Mouse (Mus musculus): Measurements from ENCODE around the gene Kcnb1.
"Not testable (repeated sequence)": the region's sequence is repeated elsewhere in the genome, so short reads cannot be mapped to it uniquely, and the experiment has no call there.

Gene Kcnb1

DNA sequence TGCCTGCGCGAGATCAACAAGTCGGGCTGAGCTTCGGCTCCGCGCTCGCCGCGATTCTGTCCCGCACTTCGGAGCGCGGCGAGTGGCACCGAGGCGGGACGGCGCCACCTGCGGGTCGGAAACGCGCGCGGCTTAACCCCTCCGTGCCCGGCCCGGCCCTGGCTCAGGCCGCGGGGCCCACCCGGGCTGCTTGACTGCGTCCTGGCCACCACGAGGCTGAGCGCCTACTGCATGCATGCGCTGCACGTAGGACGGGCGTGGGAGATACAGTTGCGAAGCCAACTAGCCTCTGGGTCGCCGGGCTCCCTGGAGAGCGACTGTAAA lies at the start of gene Kcnb1:
Gene Kcnb1 (minus strand): TSS at position 80 of the 324 bp plus-strand sequence.
- DNase-seq: peak; percentile 89

DNA sequence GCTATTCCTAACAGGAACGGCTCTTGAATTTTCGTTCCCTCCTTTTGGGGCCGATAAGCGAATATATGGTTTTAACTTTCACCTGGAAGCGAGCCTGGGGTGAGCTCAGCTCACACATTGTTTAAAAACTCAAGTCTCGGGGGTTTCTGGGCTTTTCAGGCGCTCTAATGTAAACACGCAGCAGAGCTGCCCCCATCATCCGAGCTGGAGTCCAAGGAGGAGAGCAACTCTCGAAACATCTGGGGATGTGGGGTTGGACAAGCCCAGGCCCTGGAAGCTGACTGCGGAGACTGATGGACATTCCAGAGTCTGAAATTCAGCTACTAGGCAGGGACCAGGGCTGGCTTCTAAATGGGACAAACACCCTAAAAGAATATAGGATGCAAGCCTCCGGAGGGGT lies 49.3 kb upstream of the Kcnb1 start:
- DNase-seq: no peak

DNA sequence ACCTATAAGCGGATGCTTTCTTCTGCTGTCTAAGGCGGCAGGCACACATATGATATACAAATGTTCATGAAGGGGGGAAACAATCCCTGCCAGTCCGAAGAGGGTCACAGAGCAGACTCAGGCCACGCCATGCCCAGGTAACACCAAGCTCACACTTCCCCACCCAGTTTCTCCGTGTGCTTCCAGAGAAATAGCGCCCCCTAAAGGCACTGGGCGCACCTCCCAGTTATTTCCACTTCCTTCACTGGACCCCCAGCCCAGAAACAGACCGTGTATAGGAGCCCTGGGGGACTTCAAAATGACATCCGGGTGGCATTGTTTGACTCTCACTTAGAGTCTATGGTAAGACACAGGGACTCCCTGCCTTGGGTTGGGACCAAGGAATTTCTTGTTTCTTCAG lies 47.3 kb upstream of the Kcnb1 start:
- DNase-seq: no peak

DNA sequence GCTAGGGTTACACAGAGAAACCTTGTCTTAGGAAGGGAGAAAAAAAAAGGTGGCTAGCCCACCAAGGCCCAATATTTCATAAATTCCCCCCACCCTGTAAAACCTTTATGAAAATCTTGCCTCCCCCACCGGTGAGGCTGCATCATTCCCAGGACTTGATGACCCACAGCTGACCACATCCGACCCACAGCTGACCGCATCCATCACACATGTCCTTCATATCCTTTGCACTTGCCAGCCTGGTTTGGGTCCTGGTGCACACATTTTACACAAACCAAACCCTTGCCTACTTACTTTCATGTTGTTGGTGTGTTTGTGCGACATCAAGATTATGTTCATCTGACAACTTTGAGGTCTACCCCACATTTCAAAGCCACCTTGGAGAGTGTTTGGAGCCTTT lies 46.2 kb upstream of the Kcnb1 start:
- no peak for DNase-seq

DNA sequence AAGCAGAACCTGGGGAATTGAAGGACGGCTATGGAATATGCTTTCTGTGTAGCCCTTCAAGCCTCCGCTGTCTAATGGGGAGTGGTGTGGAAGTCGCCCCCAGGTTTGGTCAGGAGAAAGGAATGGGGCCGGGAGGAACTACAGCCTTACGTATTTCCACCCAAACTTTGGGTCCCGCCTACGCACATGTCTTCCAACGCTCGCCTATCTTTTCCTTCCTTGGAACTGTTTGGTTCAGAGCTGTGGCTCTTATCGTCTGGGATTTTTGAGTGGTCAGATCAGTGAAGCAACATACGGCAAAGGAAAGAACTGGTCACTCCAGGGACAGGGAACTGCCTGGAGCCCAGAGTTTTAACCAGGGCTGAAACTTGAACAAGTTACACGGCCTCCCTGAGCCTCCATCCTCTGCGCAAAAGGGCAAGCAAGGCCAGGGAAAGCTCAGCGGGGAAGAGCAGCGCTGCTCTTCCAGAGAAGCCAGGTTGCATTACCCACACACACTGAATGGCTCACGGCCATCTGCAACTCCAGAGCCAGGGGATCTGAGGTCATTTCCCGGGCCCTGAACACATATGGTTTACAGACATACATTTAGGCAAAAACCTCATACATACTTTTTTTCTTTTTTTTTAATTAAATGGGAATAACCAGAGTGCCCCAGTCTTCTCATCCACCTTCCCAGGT lies 45.5 kb upstream of the Kcnb1 start:
- DNase-seq: no peak

DNA sequence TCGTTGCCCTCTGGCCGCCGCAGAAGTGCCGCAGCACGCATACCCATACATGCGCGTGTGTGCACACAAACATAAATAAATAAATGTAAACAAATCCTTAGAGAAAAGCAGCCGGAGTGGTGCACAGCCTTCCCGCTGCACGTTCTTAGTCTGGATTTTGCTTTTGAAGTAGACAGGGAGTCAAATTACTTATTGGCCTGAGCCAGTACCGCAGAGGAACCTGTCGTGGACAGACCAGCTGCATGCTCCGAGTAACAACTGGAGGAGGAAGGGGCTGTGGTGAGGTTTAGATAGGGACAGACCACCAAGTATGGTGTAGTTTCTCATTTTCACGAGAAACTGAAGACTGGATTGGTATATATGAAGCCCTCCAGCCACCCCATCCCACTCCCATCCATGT lies 43.8 kb upstream of the Kcnb1 start:
- DNase-seq: no peak

DNA sequence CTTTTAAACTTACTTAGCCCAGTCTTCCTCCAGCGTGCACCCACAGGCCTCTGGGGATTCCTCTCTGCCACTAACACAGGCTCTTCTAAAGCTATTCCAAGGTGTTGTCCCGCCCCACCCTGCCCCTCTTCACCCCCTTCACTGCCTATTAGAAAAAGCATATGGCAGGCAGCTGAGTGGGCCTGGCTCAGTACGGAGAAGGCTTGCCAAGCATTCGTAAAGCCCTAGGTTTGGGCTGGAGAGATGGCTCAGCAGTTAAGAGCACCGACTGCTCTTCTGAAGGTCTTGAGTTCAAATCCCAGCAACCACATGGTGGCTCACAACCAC lies 43.0 kb upstream of the Kcnb1 start:
- no peak for DNase-seq

DNA sequence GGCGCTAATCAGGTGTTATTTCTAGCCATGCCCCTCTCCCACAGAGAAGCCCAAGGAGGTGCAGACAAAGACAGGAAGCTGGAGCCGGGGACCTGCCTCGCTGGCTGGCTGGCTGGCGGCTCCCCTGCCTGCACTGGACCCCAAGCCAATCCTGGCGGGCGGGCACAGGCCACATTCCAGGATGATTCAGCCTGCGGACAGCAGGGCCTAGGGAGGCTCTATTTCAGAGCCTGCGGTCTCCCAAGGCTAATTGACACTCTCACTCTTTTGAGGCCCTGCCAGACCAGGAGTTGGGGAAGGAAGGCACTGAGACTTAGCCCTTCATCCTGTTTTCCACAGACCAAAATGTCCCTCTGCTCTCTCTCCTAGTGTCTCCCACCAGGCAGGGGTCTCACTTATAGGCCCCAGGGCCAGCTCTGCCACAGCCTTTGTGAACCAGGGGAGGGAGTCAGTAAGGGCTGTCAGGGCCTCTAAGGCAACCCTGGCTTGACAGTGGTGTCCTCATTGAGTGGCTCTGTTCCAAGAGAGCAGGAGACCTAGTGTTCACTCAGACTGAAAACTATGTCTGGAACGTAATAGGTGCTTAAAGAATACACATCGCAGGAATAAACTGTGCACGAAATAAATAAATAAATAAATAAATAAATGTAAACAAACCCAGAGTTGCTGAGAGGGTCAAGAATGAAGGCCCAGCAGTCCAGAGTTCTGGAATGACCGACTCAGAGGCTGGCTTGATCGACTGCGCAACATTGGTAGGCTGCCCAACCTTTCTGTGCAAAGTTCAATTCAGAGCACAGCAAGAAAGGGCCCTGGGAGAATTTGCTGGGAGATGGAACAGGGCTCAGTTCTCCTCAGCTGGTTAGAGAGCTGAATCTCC lies 42.4 kb upstream of the Kcnb1 start:
- DNase-seq: no peak

DNA sequence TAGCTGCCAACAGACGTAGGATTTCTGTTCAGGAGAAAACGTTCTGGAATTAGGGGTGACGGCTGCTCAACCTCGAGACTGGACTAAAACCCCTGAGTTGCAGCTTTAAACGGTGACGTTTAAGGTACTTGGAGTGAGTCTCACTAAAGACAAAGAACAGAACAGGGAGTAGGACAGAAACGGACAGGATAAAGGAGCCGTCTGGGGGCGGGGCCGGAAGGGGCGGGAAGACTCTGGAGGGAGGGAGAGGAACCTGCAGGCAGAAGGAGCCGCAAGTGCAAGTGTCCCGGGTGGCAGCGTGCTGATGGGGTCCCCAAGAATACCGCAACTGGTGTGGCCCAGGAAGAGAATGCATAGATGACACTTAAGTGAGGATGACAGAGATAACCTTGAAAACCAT lies 40.6 kb upstream of the Kcnb1 start:
- DNase-seq: no peak

DNA sequence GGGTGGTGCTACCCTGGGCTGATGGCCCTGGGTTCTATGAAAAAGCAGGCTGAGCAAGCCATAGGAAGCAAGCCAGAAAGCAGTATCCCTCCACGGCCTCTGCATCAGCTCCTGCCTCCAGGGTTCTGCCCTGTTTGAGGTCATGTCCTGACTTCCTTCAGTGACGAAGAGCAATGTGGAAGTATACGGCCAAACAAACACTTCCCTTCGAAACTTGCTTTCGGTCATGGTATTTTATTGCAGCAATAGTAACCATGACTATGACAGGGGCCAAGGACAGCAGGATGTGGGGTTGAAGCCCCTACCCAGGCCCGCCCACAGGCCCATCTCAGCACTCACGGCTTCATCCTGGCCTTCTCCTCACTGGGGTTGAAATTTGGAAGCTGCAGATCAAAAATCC lies 35.0 kb upstream of the Kcnb1 start:
- DNase-seq: no peak

DNA sequence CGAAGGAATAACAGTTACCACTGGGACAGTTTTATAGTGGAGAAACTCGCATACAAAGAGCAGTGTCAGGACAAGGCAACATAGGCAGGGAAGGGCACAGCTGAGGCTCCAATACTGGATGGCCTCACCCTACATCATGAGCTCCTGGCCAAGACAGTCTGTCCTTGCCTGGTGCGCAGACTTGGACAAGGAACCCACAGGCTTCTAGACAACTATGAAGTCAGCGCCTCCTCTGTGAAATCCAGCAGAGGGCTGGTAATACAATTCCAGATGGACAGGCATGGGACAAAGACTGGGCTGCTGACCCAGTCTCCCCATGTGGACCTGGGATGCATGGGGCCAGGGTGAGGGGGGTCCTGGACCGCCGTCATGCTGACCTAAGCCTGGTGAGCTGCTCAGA lies 34.2 kb upstream of the Kcnb1 start:
- no peak for DNase-seq

DNA sequence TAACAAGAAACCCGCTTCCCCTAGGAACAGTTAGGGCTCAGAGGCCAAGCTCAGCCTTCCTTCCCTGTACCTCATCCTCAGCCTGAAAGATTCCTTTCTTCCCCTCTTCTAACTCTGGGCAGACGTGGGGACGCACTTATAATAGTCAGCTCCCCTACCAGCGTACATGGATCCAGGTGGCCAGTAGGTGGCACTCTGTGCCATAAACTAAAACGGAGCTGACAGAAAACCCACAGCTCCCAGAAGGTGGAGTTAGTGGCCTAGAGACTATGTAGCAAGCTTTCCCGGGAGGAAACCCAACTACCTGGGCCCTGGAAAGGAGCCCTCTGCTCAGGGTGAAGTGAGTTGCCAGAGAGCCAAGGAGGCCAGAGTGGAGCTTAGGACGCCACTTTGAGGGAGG lies 32.2 kb upstream of the Kcnb1 start:
- peak; percentile 48 for DNase-seq

DNA sequence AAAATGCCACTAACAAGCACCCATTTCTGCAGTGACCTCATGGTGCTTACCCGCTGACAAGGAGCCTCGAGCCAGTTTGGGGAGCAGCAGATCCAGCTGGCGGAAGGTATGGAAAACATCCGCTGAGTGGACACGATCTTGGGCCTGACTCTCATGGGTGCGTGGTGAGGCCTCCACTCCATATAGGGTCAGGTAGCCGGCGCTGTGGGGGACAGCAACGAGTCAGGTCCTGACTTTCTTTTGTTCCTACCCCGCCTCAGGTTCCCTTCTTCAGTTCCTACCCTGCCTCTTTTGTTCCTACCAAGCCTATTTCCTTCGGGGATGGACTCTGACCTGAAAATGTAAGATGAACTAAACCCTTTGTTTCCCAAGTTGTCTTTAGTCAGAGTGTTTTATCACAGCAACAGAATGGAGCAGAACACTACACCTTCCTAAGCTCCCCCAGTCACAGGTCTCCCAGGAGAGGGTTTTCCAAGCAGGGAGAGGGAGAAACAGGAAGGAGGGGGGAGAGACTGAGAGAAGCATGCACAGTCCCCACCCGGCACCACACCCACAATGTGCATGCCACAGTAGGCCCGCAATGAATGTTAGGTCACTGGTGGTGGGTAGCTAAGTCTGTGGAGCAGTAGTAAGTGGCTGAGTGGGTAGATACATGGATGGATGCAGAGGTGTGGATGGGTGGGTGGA lies 31.3 kb upstream of the Kcnb1 start:
- DNase-seq: no peak

DNA sequence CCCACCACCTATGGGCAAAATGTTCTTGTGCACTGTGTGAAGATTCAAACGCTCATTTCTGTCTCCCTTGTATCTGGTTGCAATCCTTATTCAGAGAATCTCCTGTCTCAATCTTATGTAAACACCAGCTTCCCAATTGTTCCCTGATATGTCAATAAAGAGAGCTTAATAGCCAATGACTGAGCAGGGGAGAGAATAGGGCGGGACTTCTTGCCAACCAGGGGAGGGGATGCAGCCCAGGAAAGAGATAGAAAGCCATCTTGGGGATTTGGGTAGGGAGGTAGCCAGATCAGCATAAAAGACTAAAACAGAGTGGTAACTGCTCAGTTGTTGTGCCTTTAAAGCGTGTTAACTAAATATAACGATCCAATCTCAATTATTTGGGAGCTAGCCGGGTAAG lies 30.8 kb upstream of the Kcnb1 start:
- no peak for DNase-seq

DNA sequence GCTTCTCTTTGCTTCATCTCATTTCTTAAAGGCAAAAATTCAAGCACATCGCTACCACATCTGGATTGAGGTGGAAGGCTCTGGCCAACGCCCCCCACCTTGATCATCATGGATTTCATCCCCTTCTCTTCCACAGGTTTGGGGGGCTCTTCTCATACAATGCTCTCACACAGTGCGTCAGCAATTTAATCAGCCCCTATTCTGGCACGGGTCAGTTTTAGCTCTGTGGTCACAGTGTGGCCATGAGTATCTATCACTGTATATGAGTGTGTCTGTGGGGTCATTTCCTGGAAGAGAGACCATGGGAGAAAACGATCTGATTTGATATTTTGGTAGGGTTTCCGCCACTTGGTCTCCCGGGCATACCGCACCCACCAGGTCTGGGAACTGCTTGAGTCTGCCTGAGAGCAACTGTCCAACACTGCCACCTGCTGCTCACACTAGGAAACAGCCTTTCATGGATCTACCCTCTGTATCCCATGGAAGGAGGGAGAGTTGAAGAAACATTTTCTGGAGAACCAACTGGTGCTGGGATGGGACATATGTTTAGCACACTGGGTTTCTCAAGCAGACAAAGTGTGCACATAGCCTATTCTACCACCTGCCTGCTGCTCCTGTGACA lies 29.3 kb upstream of the Kcnb1 start:
- peak; percentile 86 for DNase-seq

DNA sequence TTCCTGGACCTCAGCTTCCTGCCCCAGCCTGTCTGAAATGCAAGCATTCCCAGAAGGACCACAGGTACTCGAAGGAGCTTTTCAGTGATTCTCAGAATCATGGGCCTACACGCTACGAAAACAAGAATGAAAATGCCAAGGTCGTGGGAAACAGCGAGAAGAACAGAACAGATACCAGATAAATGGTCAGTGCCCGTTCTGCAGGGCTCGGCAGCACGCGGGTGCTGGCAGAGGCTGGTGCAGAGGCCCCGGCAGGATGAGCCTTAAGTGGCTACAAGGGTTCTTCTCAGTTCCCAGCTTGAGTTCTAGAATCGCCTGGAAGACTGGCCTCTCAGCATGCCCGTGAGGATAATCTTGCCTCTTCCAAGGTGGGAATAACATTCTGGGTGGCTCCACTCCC lies 23.7 kb upstream of the Kcnb1 start:
- no peak for DNase-seq

DNA sequence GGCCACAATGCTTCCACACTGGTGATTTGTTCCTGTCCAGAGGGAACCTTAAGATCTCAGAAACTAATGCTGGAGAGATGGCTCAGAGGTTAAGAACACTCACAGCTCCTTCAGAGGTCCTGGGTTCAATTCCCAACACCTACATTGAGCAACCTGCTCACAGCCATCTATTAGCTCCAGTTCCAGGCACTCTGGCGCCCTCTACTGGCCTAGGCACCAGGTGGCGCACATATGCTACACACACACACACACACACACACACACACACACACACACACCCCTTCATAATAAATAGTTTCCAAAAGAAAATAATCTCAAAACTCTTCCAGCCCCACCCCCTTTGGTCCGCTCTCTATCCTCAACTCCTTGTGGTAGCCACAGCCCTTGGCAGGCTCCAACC lies 23.1 kb upstream of the Kcnb1 start:
- DNase-seq: no peak

DNA sequence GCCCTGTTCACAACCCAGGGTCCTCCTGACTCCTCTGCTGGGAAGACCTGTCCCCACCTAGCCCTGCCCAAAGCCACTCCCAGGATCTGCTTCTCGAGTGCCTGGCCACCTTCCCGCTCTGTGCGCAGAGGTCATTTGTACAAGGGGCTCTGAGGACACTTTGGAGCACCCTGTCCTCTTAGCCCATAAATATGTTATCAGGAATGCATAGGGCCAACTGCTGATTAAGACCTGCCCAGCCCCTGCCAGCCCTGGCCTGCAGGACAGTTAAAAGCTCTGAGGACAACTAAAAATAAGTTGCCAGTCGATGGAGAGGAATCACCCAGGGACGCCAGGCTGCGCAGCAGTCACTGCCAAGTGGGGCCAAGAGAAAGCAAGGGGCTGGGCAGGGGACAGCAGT lies 22.6 kb upstream of the Kcnb1 start:
- DNase-seq: no peak

DNA sequence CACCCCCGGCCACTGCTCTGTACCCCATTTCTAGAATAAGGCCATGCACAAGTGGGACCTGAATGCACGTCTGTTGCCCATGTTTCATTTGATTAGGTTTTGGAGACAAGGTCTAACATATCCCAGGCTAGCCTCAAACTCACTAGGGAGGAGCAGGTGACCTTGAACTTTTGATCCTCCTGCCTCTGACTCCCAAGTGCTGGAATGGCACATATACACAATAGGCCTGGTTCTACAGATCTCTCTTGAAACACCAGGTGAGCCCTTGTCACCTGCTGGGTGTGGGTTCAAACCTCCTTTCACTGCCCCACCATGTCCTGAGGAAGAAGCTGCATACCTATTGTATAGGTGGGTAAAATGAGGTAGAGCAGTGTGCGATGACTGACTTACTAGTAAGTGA lies 22.1 kb upstream of the Kcnb1 start:
- DNase-seq: no peak

DNA sequence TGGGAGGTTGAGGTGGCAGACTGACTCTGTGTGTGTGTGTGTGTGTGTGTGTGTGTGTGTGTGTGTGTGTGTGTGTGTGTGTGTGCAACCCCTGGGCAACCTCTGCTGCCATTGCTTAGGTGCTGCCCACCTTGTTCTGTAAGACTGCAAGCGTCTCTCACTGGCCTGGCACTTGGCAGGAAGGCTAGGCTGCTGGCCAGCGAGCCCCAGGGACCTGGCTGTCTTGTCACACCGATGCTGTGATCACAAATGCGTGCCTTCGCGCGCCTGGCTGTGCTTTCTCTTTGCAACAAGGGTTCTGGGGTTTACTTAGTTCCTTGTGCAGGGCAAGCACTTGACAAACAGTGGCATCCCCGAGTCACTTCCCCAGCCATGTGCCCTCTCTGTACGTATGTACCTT lies 19.9 kb upstream of the Kcnb1 start:
- no peak for DNase-seq

DNA sequence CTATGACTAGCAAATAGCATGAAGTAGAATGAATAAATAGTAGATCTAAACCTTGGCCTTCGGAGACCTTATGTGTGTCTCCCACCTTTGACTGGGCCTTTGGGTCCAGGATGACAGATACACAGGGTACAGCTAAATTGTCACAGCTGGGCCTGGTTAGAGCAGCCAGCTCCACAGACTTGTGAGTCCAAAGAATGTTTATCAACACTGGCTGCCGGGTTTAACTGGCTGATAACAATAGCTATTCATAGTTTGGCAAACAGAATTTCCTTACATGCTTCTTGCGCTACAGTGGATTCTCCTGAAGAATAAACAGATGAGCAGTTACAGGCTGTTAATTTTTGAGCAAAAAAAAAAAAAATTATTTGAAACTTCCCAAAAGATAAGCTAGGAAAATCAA lies 19.0 kb upstream of the Kcnb1 start:
- no peak for DNase-seq

DNA sequence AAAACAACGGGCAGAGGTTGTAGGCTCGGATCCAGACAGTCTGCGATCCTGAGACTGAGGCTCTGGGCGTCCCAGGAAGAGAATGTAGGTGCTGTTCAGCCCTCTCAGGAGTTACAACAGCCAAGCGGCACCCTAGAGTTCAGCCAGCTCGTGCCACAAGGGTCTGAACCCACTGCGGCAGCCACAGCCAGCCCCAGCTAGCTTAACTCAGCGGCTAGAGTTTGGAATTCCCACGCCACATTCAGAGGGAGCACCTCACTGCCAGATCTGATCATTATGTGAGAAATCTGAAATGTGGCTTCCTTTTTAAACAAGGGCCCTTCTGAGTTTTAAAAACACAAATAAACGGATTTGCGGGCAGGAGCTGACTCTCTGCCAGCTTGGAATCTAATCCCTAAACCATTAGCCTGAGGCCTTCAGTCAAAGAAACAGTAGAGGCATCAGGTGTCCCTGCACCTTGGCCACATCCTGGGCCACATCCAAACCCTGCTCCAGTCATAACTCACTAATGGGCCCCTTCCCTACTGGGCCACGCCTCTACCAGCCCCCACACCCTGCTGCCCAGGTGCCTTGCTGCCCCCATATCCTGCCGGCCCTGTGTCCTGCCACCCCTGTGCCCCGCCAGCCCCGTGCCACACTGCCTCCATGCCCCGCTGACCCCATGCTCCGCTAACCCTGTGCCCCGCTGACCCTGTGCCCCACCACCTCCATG lies 16.1 kb upstream of the Kcnb1 start:
- no peak for DNase-seq

DNA sequence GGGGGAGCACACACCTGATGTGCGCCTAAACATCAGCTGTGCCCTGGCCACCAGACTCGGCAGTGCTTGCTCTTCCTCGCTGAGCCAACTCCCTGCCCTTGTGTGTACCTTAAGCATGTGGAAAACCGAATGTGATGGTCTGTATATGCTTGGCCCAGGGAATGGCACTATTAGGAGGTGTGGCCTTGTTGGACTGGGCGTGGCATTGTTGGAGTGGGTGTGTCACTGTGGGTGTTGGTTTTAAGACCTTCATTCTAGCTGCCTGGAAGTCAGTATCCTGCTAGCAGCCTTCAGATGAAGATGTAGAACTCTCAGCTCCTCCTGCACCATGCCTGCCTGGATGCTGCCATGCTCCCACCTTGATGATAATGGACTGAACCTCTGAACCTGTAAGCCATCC lies 14.7 kb upstream of the Kcnb1 start:
- DNase-seq: not testable (repeated sequence)

Data from right cerebral cortex, postnatal 25 days (tissue).